Mouse (Mus musculus): ENCODE measurements around the gene Ankk1. TPM values are rescaled to one million over a fixed set of nuclear protein-coding genes. Genes with fewer than 3 reads are reported as not detected.

Gene Ankk1
- polyA plus RNA-seq, 1 experiment from 2014 or later: not detected

DNA sequence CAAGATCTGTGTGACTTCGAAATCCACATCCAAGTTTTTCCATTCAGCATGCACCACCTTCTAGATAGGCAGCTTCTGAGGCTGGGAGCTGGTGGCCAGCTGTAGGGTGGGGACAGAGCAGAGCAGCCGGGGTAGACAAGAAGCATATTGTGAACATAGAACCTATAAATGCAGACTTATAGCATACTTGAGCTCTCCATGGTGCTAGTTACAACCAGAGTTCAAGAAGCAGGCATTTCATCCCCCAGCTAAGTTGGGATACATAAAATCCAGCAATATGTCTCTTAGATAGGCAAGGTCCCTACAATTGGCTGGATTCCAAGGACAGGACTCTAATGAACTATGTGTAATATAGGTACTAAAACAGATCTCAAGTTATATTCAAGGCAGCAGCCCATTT lies 23.1 kb downstream of the Ankk1 start:
- H3K9me3 ChIP-seq (replicated peaks): no peaks in the 10 kb centered on the region
- no peak overlapping the region for H3K27ac ChIP-seq
- no peak overlapping the region for H3K4me3 ChIP-seq
- H3K9ac ChIP-seq: no peak overlapping the region
- no peak overlapping the region for H3K4me2 ChIP-seq (replicated peaks)
- no peaks in the 10 kb centered on the region for H3K36me3 ChIP-seq
- WGBS: 74% methylated on average over 2 of the region's 2 CpGs
- no peaks in the 10 kb centered on the region for H3K4me1 ChIP-seq
- no peak for ATAC-seq (ENCODE audit: low FRiP score)
- 0 out of 2 replicates have a peak, but pooled peaks cover 3% of the 10 kb centered on the region for H3K27me3 ChIP-seq

GRCm38 (mm10) chr9:49396006-49396405 lies 30.8 kb downstream of the Ankk1 start:
- no peaks in the 10 kb centered on the region for H3K36me3 ChIP-seq
- H3K27ac ChIP-seq: no peak overlapping the region
- no peak overlapping the region for H3K4me2 ChIP-seq (replicated peaks)
- H3K9me3 ChIP-seq (replicated peaks): no peaks in the 10 kb centered on the region
- H3K27me3 ChIP-seq: no peaks in the 10 kb centered on the region
- no peaks in the 10 kb centered on the region for H3K4me1 ChIP-seq
- H3K4me3 ChIP-seq: no peak overlapping the region
- ATAC-seq (ENCODE audit: low FRiP score): no peak
- H3K9ac ChIP-seq: no peak overlapping the region

- Histone ChIP-seq H3K4me3 (no peak overlapping the region), H3K27ac (no peak overlapping the region), H3K27me3 (no peaks in the 10 kb centered on the region), H3K9me3 (replicated peaks) (no peaks in the 10 kb centered on the region), H3K36me3 (no peaks in the 10 kb centered on the region), H3K4me1 (no peaks in the 10 kb centered on the region), H3K4me2 (replicated peaks) (no peak overlapping the region), H3K9ac (no peak overlapping the region)
- ATAC-seq (ENCODE audit: low FRiP score): no peak
- WGBS: 63% methylated on average over 2 of the region's 2 CpGs
Observed at GRCm38 (mm10) chr9:49392242-49392641, 34.6 kb downstream of the Ankk1 start.

DNA sequence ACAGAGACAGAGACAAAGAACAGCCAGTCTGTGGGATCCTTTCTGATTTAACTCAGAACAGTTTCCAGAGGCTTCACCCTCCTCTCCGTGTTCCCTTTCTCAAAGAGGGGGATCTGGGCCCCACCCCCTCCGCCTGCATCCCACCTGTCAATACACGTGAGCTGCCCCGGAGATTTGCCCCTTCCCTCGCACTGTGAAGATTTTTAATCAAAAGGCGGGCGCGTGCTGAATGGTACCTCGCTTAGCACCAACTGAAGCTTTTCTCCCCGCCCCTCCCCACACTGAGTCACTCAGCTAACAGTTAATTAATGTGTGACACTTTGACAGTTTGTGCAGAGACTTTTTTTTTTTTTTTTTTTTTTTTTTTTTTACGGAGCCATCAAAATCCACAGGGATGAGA lies 40.7 kb downstream of the Ankk1 start:
- 21% methylated on average over 11 of the region's 11 CpGs for WGBS

GRCm38 (mm10) chr9:49385301-49385700 lies 41.5 kb downstream of the Ankk1 start:
- no peak for ATAC-seq (ENCODE audit: low FRiP score)
- H3K4me2 ChIP-seq (replicated peaks): no peak overlapping the region
- WGBS: 58% methylated on average over 7 of the region's 7 CpGs
- H3K4me3 ChIP-seq: no peak overlapping the region
- H3K9me3 ChIP-seq (replicated peaks): no peaks in the 10 kb centered on the region
- H3K4me1 ChIP-seq: peaks cover 17% of the 10 kb centered on the region
- no peaks in the 10 kb centered on the region for H3K36me3 ChIP-seq
- no peak overlapping the region for H3K27ac ChIP-seq
- no peaks in the 10 kb centered on the region for H3K27me3 ChIP-seq
- no peak overlapping the region for H3K9ac ChIP-seq

More for the DNA sequence above, 40.7 kb downstream of the Ankk1 start:
- no peak for ATAC-seq (ENCODE audit: low FRiP score)
- H3K4me1 ChIP-seq: peaks cover 17% of the 10 kb centered on the region
- no peak overlapping the region for H3K27ac ChIP-seq
- no peaks in the 10 kb centered on the region for H3K27me3 ChIP-seq
- no peaks in the 10 kb centered on the region for H3K9me3 ChIP-seq (replicated peaks)
- no peak overlapping the region for H3K4me3 ChIP-seq
- no peaks in the 10 kb centered on the region for H3K36me3 ChIP-seq
- no peak overlapping the region for H3K9ac ChIP-seq
- no peak overlapping the region for H3K4me2 ChIP-seq (replicated peaks)

DNA sequence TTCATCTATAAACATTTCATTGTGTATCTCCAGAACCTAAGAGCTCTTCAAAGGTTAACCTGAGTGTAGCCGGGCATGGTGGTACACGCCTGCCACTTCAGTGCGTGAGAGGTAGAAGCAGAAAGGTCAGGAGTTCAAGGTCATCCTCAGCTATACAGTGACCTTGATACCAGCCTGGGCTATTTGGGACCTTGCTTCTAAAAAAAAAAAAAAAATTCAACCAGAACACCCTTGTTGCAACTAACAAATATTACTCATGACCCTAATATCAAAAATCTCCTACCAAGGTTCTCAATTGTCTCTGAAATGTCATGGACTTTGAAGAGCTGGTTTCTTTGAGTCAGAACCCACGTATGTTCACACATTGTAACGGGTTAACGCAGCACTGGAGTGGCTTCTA lies 42.0 kb downstream of the Ankk1 start:
- H3K36me3 ChIP-seq: no peaks in the 10 kb centered on the region
- WGBS: 94% methylated on average over 6 of the region's 6 CpGs
- H3K9ac ChIP-seq: no peak overlapping the region
- H3K4me1 ChIP-seq: peaks cover 17% of the 10 kb centered on the region
- H3K27me3 ChIP-seq: no peaks in the 10 kb centered on the region
- H3K27ac ChIP-seq: no peak overlapping the region
- H3K4me3 ChIP-seq: no peak overlapping the region
- H3K9me3 ChIP-seq (replicated peaks): no peaks in the 10 kb centered on the region
- no peak overlapping the region for H3K4me2 ChIP-seq (replicated peaks)
- ATAC-seq (ENCODE audit: low FRiP score): no peak

GRCm38 (mm10) chr9:49384041-49384440 lies 42.8 kb downstream of the Ankk1 start:
- Histone ChIP-seq H3K4me2 (replicated peaks) (no peak overlapping the region), H3K4me1 (peaks cover 17% of the 10 kb centered on the region), H3K9ac (no peak overlapping the region), H3K27me3 (no peaks in the 10 kb centered on the region), H3K9me3 (replicated peaks) (no peaks in the 10 kb centered on the region), H3K27ac (peak overlapping the region; percentile 67), H3K4me3 (no peak overlapping the region), H3K36me3 (no peaks in the 10 kb centered on the region)
- ATAC-seq (ENCODE audit: low FRiP score): peak; percentile 85
- 28% methylated on average over 3 of the region's 3 CpGs for WGBS

DNA sequence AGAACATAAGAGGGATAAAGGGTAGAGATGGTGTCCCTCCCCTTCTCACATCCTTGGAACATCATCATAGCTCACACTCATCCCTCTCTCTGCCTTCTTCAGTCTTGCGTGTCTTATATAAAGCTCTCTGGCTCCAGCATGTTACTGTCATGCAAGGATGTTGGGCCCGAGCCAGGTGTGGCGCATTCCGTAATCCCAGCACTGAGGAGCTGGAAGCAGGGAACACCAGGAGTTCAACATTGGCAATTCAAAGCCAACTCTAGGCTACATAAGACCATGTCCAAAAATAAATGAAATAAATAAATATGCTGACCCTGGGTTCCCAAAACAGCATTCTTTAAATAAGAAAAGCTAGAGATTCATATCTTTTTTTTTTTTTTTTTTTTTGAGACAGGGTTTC lies 46.9 kb downstream of the Ankk1 start:
- Histone ChIP-seq H3K4me2 (replicated peaks) (no peak overlapping the region), H3K36me3 (no peaks in the 10 kb centered on the region), H3K9me3 (replicated peaks) (no peaks in the 10 kb centered on the region), H3K9ac (no peak overlapping the region), H3K27me3 (no peaks in the 10 kb centered on the region), H3K4me1 (peaks cover 7% of the 10 kb centered on the region; the same call in 1 of the 2 replicates), H3K27ac (no peak overlapping the region), H3K4me3 (no peak overlapping the region)
- ATAC-seq (ENCODE audit: low FRiP score): no peak
- WGBS: 93% methylated on average over 4 of the region's 4 CpGs

- no peak for ATAC-seq (ENCODE audit: low FRiP score)
- Histone ChIP-seq H3K36me3 (no peaks in the 10 kb centered on the region), H3K27me3 (no peaks in the 10 kb centered on the region), H3K9ac (no peak overlapping the region), H3K4me1 (no peaks in the 10 kb centered on the region), H3K4me3 (no peak overlapping the region), H3K9me3 (replicated peaks) (no peaks in the 10 kb centered on the region), H3K4me2 (replicated peaks) (no peak overlapping the region), H3K27ac (no peak overlapping the region)
- WGBS: 86% methylated on average over 2 of the region's 2 CpGs
Observed at GRCm38 (mm10) chr9:49373946-49374345, 52.9 kb downstream of the Ankk1 start.

DNA sequence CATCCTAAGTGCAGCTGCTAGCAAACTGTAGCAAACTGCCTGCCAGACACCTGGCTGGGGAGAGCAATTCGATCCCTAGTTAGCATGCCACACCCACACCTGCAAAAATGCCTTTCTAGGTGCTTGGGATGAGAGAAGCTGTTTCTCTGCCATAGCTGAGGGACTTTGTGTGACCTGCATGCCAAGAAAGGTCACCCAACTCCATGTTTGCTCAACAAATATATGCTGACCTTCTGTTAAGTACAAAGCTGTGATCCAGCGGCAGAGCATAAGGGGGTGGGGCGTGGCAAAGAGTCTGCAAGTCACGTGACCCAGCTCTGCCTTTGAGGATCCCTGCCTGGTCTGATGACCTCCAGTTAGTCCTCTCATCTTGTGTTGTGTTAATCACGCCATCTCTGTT lies 61.1 kb downstream of the Ankk1 start:
- no peak overlapping the region for H3K4me3 ChIP-seq
- H3K27ac ChIP-seq: no peak overlapping the region
- no peaks in the 10 kb centered on the region for H3K36me3 ChIP-seq
- H3K9ac ChIP-seq: no peak overlapping the region
- no peak for ATAC-seq (ENCODE audit: low FRiP score)
- H3K9me3 ChIP-seq (replicated peaks): no peaks in the 10 kb centered on the region
- WGBS: 15% methylated on average over 5 of the region's 5 CpGs
- peaks cover 3% of the 10 kb centered on the region for H3K4me1 ChIP-seq
- H3K4me2 ChIP-seq (replicated peaks): no peak overlapping the region
- no peaks in the 10 kb centered on the region for H3K27me3 ChIP-seq

Other genes starting within 250 kb of the Ankk1 start
- gene Gm4894, start 176.5 kb downstream of the Ankk1 start, polyA plus RNA-seq (2016; fragmentation: Nextera tagmentation; extraction: Ambion mirVana): not detected in 2 replicates
- gene Drd2, start 86.4 kb downstream of the Ankk1 start, polyA plus RNA-seq (2016; fragmentation: Nextera tagmentation; extraction: Ambion mirVana): 1.3 and 1.4 TPM in 2 replicates
- 2.4 and 3.5 TPM in 2 replicates for gene Ttc12, start 59.2 kb upstream of the Ankk1 start, polyA plus RNA-seq (2016; fragmentation: Nextera tagmentation; extraction: Ambion mirVana)

Data from hindbrain, embryonic 12.5 days (tissue).